Mouse (Mus musculus): Measurements from ENCODE around the gene Coro1b.

DNA sequence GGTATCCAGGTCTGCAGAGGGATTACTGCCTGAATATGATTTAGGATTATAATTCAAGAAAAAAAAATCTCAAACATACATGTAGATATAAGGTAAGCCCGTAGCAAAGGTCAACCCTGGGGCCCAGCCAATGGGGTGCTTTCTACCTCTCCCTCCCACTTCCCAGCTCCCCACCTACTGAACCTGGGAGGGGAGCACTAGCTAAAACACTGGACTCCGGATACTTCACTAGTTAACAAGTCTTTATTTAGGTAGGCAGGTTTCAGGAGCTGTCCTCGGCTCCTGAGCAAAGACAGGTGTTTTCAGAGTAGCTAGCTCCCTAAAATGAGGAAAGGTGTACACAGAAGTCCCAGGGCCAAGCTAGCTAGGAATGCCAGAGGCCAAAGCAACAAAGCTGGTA, 15.7 kb downstream of the Coro1b start:
- TF ChIP-seq CTCF (IDR thresholded peaks at IDR 0.05) (no peak), EP300 (IDR thresholded peaks at IDR 0.05; ENCODE audit: insufficient read depth, low read depth, low read length) (no peak)

All from heart, adult 2 months (tissue).